Mouse (Mus musculus) cerebellum, adult 2 months (tissue): ENCODE measurements around the gene Mief1.

Source experiments
- CTCF ChIP-seq: fragments of 200-500 bp; IDR thresholded peaks from 2 replicates; pipeline ENCODE4 v1.5.1; 2011; ENCODE audit warnings: low read depth, mild to moderate bottlenecking, control low read depth, low read length, moderate library complexity, borderline replicate concordance; ENCODE audit not compliant: insufficient read depth
- POLR2A ChIP-seq: fragments of 200-500 bp; IDR thresholded peaks from 2 replicates; pipeline ENCODE4 v1.6.1; 2011; ENCODE audit warnings: low read length, control low read depth, borderline replicate concordance; ENCODE audit not compliant: insufficient read depth

DNA sequence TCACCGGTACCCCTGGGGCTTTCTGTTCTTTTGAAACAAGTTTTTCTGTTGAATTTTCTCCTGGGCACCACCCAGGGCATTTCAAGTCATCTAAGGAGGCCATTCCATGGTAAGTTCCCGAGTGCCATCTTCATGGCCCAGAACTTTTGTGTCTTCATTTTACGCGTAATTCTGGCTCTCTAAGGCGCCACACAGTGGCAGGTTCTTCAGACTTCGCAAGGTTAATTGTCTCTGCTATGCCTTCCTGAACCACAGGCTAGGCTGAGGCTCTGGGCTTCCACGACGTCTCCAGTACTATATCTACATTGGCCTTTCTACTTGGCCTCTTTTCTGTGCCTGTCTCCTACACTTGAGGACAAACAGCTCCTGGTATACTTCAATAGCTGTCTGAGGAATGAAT is 12.8 kb upstream of the Mief1 start:
- TF ChIP-seq CTCF = no peak; the same call in 1 of the 2 replicates
- no peak for TF ChIP-seq POLR2A
